Mouse (Mus musculus): ENCODE data around the gene Nisch.

- TF ChIP-seq POLR2A (IDR thresholded peaks at IDR 0.05; ENCODE audit: low read depth, low read length) (no peak), CTCF (IDR thresholded peaks at IDR 0.05; ENCODE audit: borderline replicate concordance, insufficient read depth, low read length) (no peak)
Observed at GRCm38 (mm10) chr14:31188771-31189181, 28.0 kb downstream of the Nisch start.
